Mouse (Mus musculus) cerebellum, adult 2 months (tissue): Measurements from ENCODE around the gene Nod2. TPM values are rescaled to one million over a fixed set of nuclear protein-coding genes. Genes with fewer than 3 reads are reported as not detected.

Experiments used
- DNase-seq, 2 experiments: peaks; one replicate each; pipeline ENCODE4 v3.0.0; 2021
- H3K27ac ChIP-seq: fragments of 200-500 bp; 2 replicates; pipeline ENCODE4 v1.5.1; 2012; ENCODE audit warnings: low read length, control low read depth, inconsistent platforms; ENCODE audit not compliant: insufficient read depth
- H3K27me3 ChIP-seq: fragments of 200-500 bp; 2 replicates; pipeline ENCODE4 v1.6.1; 2012; ENCODE audit warnings: inconsistent platforms, mild to moderate bottlenecking, low read length, moderate library complexity; ENCODE audit not compliant: control insufficient read depth, insufficient read depth
- H3K4me1 ChIP-seq: fragments of 200-500 bp; 2 replicates; pipeline ENCODE4 v1.6.1; 2011; ENCODE audit warnings: low read length; ENCODE audit not compliant: control insufficient read depth, insufficient read depth
- H3K4me3 ChIP-seq: fragments of 200-500 bp; replicated peaks from 2 replicates; pipeline ENCODE3; 2011; ENCODE audit warnings: mild to moderate bottlenecking, low read depth, low read length, control low read depth; ENCODE audit not compliant: insufficient read depth
- CTCF ChIP-seq: fragments of 200-500 bp; IDR thresholded peaks from 2 replicates; pipeline ENCODE4 v1.5.1; 2011; ENCODE audit warnings: low read depth, mild to moderate bottlenecking, control low read depth, low read length, moderate library complexity, borderline replicate concordance; ENCODE audit not compliant: insufficient read depth
- POLR2A ChIP-seq: fragments of 200-500 bp; IDR thresholded peaks from 2 replicates; pipeline ENCODE4 v1.6.1; 2011; ENCODE audit warnings: low read length, control low read depth, borderline replicate concordance; ENCODE audit not compliant: insufficient read depth
- WGBS: fragments of 180-500 bp; shearing (Covaris S2); methylation state at CpG from one replicate; pipeline ENCODE4 v1.1.7; 2018; 5-methylcytosine and 5-hydroxymethylcytosine counted together
- polyA plus RNA-seq: library from polyadenylated mRNA; depleted of rRNA; stranded (reverse); fragments of >200 nt; gene quantifications from 2 replicates; pipeline ENCODE4 v1.2.3, GENCODE M21; 2012

Gene Nod2
- polyA plus RNA-seq, 1 experiment: 0.28 TPM

- TF ChIP-seq POLR2A (no peak), CTCF (no peak)
- H3K4me3 ChIP-seq: no peak overlapping the region
- no peaks in the 10 kb centered on the region for H3K27me3 ChIP-seq
- no peak for DNase-seq
- no peaks in the 10 kb centered on the region for H3K4me1 ChIP-seq
- no peak overlapping the region for H3K27ac ChIP-seq
- WGBS: 67% methylated on average over 6 of the region's 6 CpGs
Measured at GRCm38 (mm10) chr8:88610271-88610670, 36.8 kb upstream of the Nod2 start.

- H3K27ac ChIP-seq: no peak overlapping the region
- no peaks in the 10 kb centered on the region for H3K27me3 ChIP-seq
- DNase-seq: no peak
- H3K4me3 ChIP-seq: no peak overlapping the region
- WGBS: 31% methylated on average over 5 of the region's 5 CpGs
- H3K4me1 ChIP-seq: no peaks in the 10 kb centered on the region
- TF ChIP-seq CTCF (no peak), POLR2A (no peak)
Measured at GRCm38 (mm10) chr8:88614981-88615380, 32.1 kb upstream of the Nod2 start.

- TF ChIP-seq CTCF: no peak
- TF ChIP-seq POLR2A: no peak
- 85% methylated on average over 5 of the region's 5 CpGs for WGBS
- no peaks in the 10 kb centered on the region for H3K27me3 ChIP-seq
- peaks cover 9% of the 10 kb centered on the region; the same call in 1 of the 2 replicates for H3K4me1 ChIP-seq
- no peak overlapping the region for H3K4me3 ChIP-seq
- DNase-seq: no peak
- no peak overlapping the region for H3K27ac ChIP-seq
Measured at GRCm38 (mm10) chr8:88618612-88619011, 28.5 kb upstream of the Nod2 start.

GRCm38 (mm10) chr8:88619513-88619912 is 27.6 kb upstream of the Nod2 start:
- Histone ChIP-seq H3K27ac (no peak overlapping the region), H3K4me1 (peaks cover 18% of the 10 kb centered on the region), H3K27me3 (no peaks in the 10 kb centered on the region), H3K4me3 (no peak overlapping the region)
- DNase-seq: no peak
- WGBS: 90% methylated on average over 3 of the region's 3 CpGs
- no peak for TF ChIP-seq POLR2A
- peak; percentile 33; the same call in 1 of the 2 replicates for TF ChIP-seq CTCF

- Histone ChIP-seq H3K27ac (no peak overlapping the region), H3K27me3 (no peaks in the 10 kb centered on the region), H3K4me3 (no peak overlapping the region), H3K4me1 (peaks cover 20% of the 10 kb centered on the region)
- no peak for DNase-seq
- WGBS: 33% methylated on average over 5 of the region's 5 CpGs
- no peak for TF ChIP-seq POLR2A
- no peak for TF ChIP-seq CTCF
Measured at GRCm38 (mm10) chr8:88620931-88621330, 26.2 kb upstream of the Nod2 start.

GRCm38 (mm10) chr8:88621408-88621807 is 25.7 kb upstream of the Nod2 start:
- no peaks in the 10 kb centered on the region for H3K27me3 ChIP-seq
- no peak for TF ChIP-seq POLR2A
- peak; percentile 94 for TF ChIP-seq CTCF
- H3K27ac ChIP-seq: no peak overlapping the region
- peaks cover 20% of the 10 kb centered on the region for H3K4me1 ChIP-seq
- DNase-seq: peak; percentile 69 to 82
- 1% methylated on average over 8 of the region's 8 CpGs for WGBS
- H3K4me3 ChIP-seq: no peak overlapping the region

GRCm38 (mm10) chr8:88623351-88623750 is 23.8 kb upstream of the Nod2 start:
- peak; percentile 75 to 86 for DNase-seq
- H3K4me3 ChIP-seq: no peak overlapping the region
- WGBS: 8% methylated on average over 3 of the region's 3 CpGs
- peaks cover 21% of the 10 kb centered on the region for H3K4me1 ChIP-seq
- TF ChIP-seq CTCF (no peak), POLR2A (no peak)
- H3K27ac ChIP-seq: peak overlapping the region; percentile 53
- no peaks in the 10 kb centered on the region for H3K27me3 ChIP-seq

GRCm38 (mm10) chr8:88624276-88624675 is 22.8 kb upstream of the Nod2 start:
- Histone ChIP-seq H3K4me1 (peaks cover 23% of the 10 kb centered on the region), H3K27ac (peak overlapping the region; percentile 53; the same call in 1 of the 2 replicates), H3K27me3 (no peaks in the 10 kb centered on the region), H3K4me3 (no peak overlapping the region)
- TF ChIP-seq CTCF (no peak), POLR2A (no peak)
- 77% methylated on average over 3 of the region's 3 CpGs for WGBS
- no peak for DNase-seq
